ENCODE assay signal across 17 mouse cellular contexts in genomic region chr1:52336696-52337095, GRCm38 (mm10).
DNase-seq lines count a peak whose midpoint lies in the region; ATAC-seq lines count a peak whose summit lies in the region.
"Had no signal": no experiment of that assay in that cellular context is flagged by ENCODE, and none has a peak within 500 bp of the region (broad histone marks: within the 10 kb centered on the region; RNA-seq: fewer than 3 reads in every experiment).

No protein-coding gene starts in this region.

- no peak for ATAC-seq in megakaryocyte, adult 5-6 weeks (ENCODE audit: poor library complexity, severe bottlenecking)
- ATAC-seq: CD4-positive, CD25-positive, alpha-beta regulatory T cell, adult 4 months; forebrain, embryonic 15.5 days; hindbrain, postnatal 0 days had no signal

- DNase-seq in adrenal gland, adult (ENCODE audit: inconsistent age in 2 of 2, low spot score in 1 of 2), result peak; percentile 66 to 77
- no peak for DNase-seq in adrenal gland, adult 18-20 months (ENCODE audit: low spot score in 2 of 2)
- DNase-seq in cerebellum, adult 9-11 months, result peak; percentile 4
- DNase-seq in cerebellum, adult 11-12 months, result no peak
- DNase-seq in adrenal gland, adult 8-10 months, result peak; percentile 24
- peak; percentile 35 to 38 for DNase-seq in adrenal gland, postnatal 36 days
- DNase-seq: B cell, adult 2 months; cerebellum, postnatal 10 days; embryo, embryonic 11 days; gastrocnemius, postnatal 14 days; heart, adult 2 months; heart, postnatal 14 days; kidney, adult 11 months had no signal

Comparison
In these comparisons a context has a peak if more than half of its experiments do, and no peak if none do; other contexts are left out.
1. DNase-seq: peak in adrenal gland, adult (2 of 2), cerebellum, adult 9-11 months (single experiment), adrenal gland, adult 8-10 months (single experiment) and adrenal gland, postnatal 36 days (2 of 2); none in adrenal gland, adult 18-20 months (0 of 2) and cerebellum, adult 11-12 months (single experiment).